ENCODE assay signal across 19 mouse cellular contexts in the genomic region with DNA sequence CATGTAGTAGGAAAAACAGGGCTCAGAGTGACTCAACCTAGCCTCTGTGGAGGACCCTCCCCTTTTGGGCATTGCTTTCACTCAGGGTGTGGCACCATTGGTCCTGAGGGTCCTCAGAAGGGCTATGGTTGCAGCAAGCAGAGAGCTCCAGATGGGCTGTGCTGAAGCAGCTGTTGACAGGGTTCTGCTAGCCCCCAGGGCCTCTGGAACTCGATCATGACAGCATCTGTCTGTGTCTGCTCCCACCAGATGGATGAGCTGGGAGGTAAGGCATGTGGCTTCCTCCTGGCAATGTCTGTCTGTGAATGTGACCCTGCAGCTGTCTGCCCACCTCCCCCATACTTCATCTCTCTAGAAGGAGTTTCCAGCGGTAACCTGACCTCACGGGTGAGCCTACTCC. TPM values are rescaled to one million over a fixed set of nuclear protein-coding genes. Genes with fewer than 3 reads are reported as not detected.
DNase-seq lines count a peak whose midpoint lies in the region; ATAC-seq and TF ChIP-seq lines count a peak whose summit lies in the region.
"Had no signal": no experiment of that assay in that cellular context is flagged by ENCODE, and none has a peak within 500 bp of the region (broad histone marks: within the 10 kb centered on the region; RNA-seq: fewer than 3 reads in every experiment).

No protein-coding gene starts in this region.

- no peaks in the 10 kb centered on the region for H3K27me3 ChIP-seq in hindbrain, embryonic 11.5 days (ENCODE audit: control insufficient read depth, insufficient read depth, low read length)
- H3K27me3 ChIP-seq in hindbrain, postnatal 0 days (ENCODE audit: insufficient read depth, low read length), result no peaks in the 10 kb centered on the region
- H3K27me3 ChIP-seq in embryonic facial prominence, embryonic 10.5 days (replicated peaks; ENCODE audit: low read depth, poor library complexity, severe bottlenecking), result no peaks in the 10 kb centered on the region
- no peaks in the 10 kb centered on the region for H3K27me3 ChIP-seq in limb, embryonic 15.5 days
- H3K27me3 ChIP-seq: stomach, embryonic 15.5 days had no signal

- ATAC-seq in hindbrain, embryonic 11.5 days (ENCODE audit: low FRiP score), result no peak
- no peak for ATAC-seq in hindbrain, postnatal 0 days
- peak; percentile 36; the same call in 1 of the 2 replicates for ATAC-seq in limb, embryonic 15.5 days (ENCODE audit: insufficient number of reproducible peaks, low FRiP score, low TSS enrichment, low read depth)
- ATAC-seq: inflammation-experienced regulatory T-cells, adult 6 months; Patski had no signal

- no peaks in the 10 kb centered on the region for H3K4me1 ChIP-seq in hindbrain, embryonic 11.5 days (replicated peaks; ENCODE audit: control insufficient read depth, insufficient read depth, low read length)
- H3K4me1 ChIP-seq in hindbrain, postnatal 0 days (ENCODE audit: insufficient read depth, low read length), result no peaks in the 10 kb centered on the region
- peaks cover 13% of the 10 kb centered on the region for H3K4me1 ChIP-seq in embryonic facial prominence, embryonic 10.5 days
- H3K4me1 ChIP-seq in limb, embryonic 15.5 days, result no peaks in the 10 kb centered on the region; the same call in 1 of the 2 replicates
- H3K4me1 ChIP-seq: stomach, embryonic 15.5 days had no signal

- peak; percentile 17 for DNase-seq in hindbrain, embryonic 11.5 days (ENCODE audit: low spot score)
- no peak for DNase-seq in hindbrain, postnatal 0 days (ENCODE audit: low spot score)
- peak; percentile 41 for DNase-seq in R1 (ENCODE audit: low read depth, low spot score)
- peak; percentile 57 for DNase-seq in embryonic facial prominence, embryonic 10.5 days (ENCODE audit: low spot score)
- DNase-seq in gastrocnemius, postnatal 14 days, result no peak
- DNase-seq in gastrocnemius, postnatal 25 days, result no peak
- no peak for DNase-seq in adrenal gland, adult 8-10 months
- DNase-seq: adrenal gland, postnatal 25 days; cerebellum, adult 18-20 months; lung, adult 18-20 months; midbrain, embryonic 14.5 days had no signal

- no peak overlapping the region for H3K9ac ChIP-seq in hindbrain, embryonic 11.5 days (ENCODE audit: low read depth, low read length)
- no peak overlapping the region for H3K9ac ChIP-seq in hindbrain, postnatal 0 days (replicated peaks; ENCODE audit: low read length)
- no peak overlapping the region for H3K9ac ChIP-seq in limb, embryonic 15.5 days
- H3K9ac ChIP-seq: stomach, embryonic 15.5 days had no signal

- no peak overlapping the region for H3K4me3 ChIP-seq in hindbrain, embryonic 11.5 days (ENCODE audit: low read depth, low read length)
- H3K4me3 ChIP-seq in hindbrain, postnatal 0 days (ENCODE audit: low read length), result no peak overlapping the region
- no peak overlapping the region for H3K4me3 ChIP-seq in embryonic facial prominence, embryonic 10.5 days
- no peak overlapping the region for H3K4me3 ChIP-seq in limb, embryonic 15.5 days
- H3K4me3 ChIP-seq: stomach, embryonic 15.5 days had no signal

- no peak for TF ChIP-seq CTCF in hindbrain, postnatal 0 days (IDR thresholded peaks at IDR 0.05; ENCODE audit: low read depth)

- no peak overlapping the region for H3K27ac ChIP-seq in hindbrain, embryonic 11.5 days (ENCODE audit: low read depth, low read length)
- H3K27ac ChIP-seq in hindbrain, postnatal 0 days, result no peak overlapping the region
- peak overlapping the region; percentile 61; the same call in 1 of the 2 replicates for H3K27ac ChIP-seq in embryonic facial prominence, embryonic 10.5 days (replicated peaks)
- H3K27ac ChIP-seq in limb, embryonic 15.5 days, result no peak overlapping the region
- H3K27ac ChIP-seq: stomach, embryonic 15.5 days had no signal

- 42% methylated on average over 3 of the region's 3 CpGs for WGBS in hindbrain, embryonic 11.5 days
- 41% methylated on average over 3 of the region's 3 CpGs for WGBS in hindbrain, postnatal 0 days
- WGBS in embryonic facial prominence, embryonic 10.5 days, result 15% methylated on average over 3 of the region's 3 CpGs
- 8% methylated on average over 3 of the region's 3 CpGs for WGBS in limb, embryonic 15.5 days

- H3K9me3 ChIP-seq in hindbrain, embryonic 11.5 days (ENCODE audit: control insufficient read depth, low read length), result no peaks in the 10 kb centered on the region
- no peaks in the 10 kb centered on the region for H3K9me3 ChIP-seq in hindbrain, postnatal 0 days (ENCODE audit: low read length)
- H3K9me3 ChIP-seq in embryonic facial prominence, embryonic 10.5 days, result no peaks in the 10 kb centered on the region
- H3K9me3 ChIP-seq in limb, embryonic 15.5 days, result no peaks in the 10 kb centered on the region
- H3K9me3 ChIP-seq: stomach, embryonic 15.5 days had no signal

- H3K36me3 ChIP-seq in hindbrain, embryonic 11.5 days (ENCODE audit: control insufficient read depth, insufficient read depth, low read length), result no peaks in the 10 kb centered on the region
- H3K36me3 ChIP-seq in hindbrain, postnatal 0 days (ENCODE audit: insufficient read depth, low read length), result no peaks in the 10 kb centered on the region
- no peaks in the 10 kb centered on the region for H3K36me3 ChIP-seq in embryonic facial prominence, embryonic 10.5 days (replicated peaks)
- no peaks in the 10 kb centered on the region for H3K36me3 ChIP-seq in limb, embryonic 15.5 days
- H3K36me3 ChIP-seq: stomach, embryonic 15.5 days had no signal

- intact Hi-C loops in gastrocnemius, postnatal 14 days (cut with DNase I; ENCODE audit: low total_unique reads), result no loop called here

- no peak overlapping the region for H3K4me2 ChIP-seq in hindbrain, embryonic 11.5 days (replicated peaks; ENCODE audit: low read depth, low read length)
- no peak overlapping the region for H3K4me2 ChIP-seq in hindbrain, postnatal 0 days (ENCODE audit: low read depth, low read length)
- no peak overlapping the region for H3K4me2 ChIP-seq in limb, embryonic 15.5 days
- H3K4me2 ChIP-seq: stomach, embryonic 15.5 days had no signal

RNA-seq across cellular contexts. Expression of a gene that starts 8.7 kb away (rescaled TPM):
- polyA plus RNA-seq in hindbrain, embryonic 11.5 days (2014; fragmentation: Nextera tagmentation; extraction: Ambion mirVana), result 0.08 TPM in 1 of 2 replicates, not detected in the other
- total RNA-seq in hindbrain, postnatal 0 days (2014; rRNA removed), result not detected in 2 replicates
- not detected in 2 replicates for polyA plus RNA-seq in hindbrain, postnatal 0 days (2015; fragmentation: Nextera tagmentation; extraction: Ambion mirVana)
- 0.16 TPM in 1 of 2 replicates, not detected in the other for polyA plus RNA-seq in embryonic facial prominence, embryonic 10.5 days (2016; fragmentation: Nextera tagmentation; extraction: Ambion mirVana)
- 0.13 and 0.15 TPM in 2 replicates for polyA plus RNA-seq in limb, embryonic 15.5 days (2015; fragmentation: Nextera tagmentation; extraction: Ambion mirVana)
- not detected for total RNA-seq in gastrocnemius, postnatal 14 days (2021)
- not detected for total RNA-seq in gastrocnemius, postnatal 25 days (2021)
- total RNA-seq in adrenal gland, adult 8-10 months (2022), result not detected
- total RNA-seq: adrenal gland, postnatal 25 days; layer of hippocampus, adult 18-20 months; left cerebral cortex, postnatal 25 days; neutrophil, adult 5-6 weeks had no signal
- polyA plus RNA-seq: frontal cortex, adult 2 months; inflammation-experienced regulatory T-cells, adult 6 months; midbrain, embryonic 14.5 days; Patski; stomach, embryonic 15.5 days had no signal

RNA-seq across cellular contexts. Expression of a gene that starts 29.0 kb away (rescaled TPM):
- 3.6 and 6.0 TPM in 2 replicates for polyA plus RNA-seq in hindbrain, embryonic 11.5 days (2014; fragmentation: Nextera tagmentation; extraction: Ambion mirVana)
- total RNA-seq in hindbrain, postnatal 0 days (2014; rRNA removed), result 0.10 TPM in 1 of 2 replicates, not detected in the other
- not detected in 2 replicates for polyA plus RNA-seq in hindbrain, postnatal 0 days (2015; fragmentation: Nextera tagmentation; extraction: Ambion mirVana)
- 0.60 and 1.8 TPM in 2 replicates for polyA plus RNA-seq in embryonic facial prominence, embryonic 10.5 days (2016; fragmentation: Nextera tagmentation; extraction: Ambion mirVana)
- polyA plus RNA-seq in limb, embryonic 15.5 days (2015; fragmentation: Nextera tagmentation; extraction: Ambion mirVana), result 3.5 and 6.1 TPM in 2 replicates
- not detected for total RNA-seq in gastrocnemius, postnatal 14 days (2021)
- not detected for total RNA-seq in gastrocnemius, postnatal 25 days (2021)
- not detected for total RNA-seq in adrenal gland, adult 8-10 months (2022)
- total RNA-seq: adrenal gland, postnatal 25 days; layer of hippocampus, adult 18-20 months; left cerebral cortex, postnatal 25 days; neutrophil, adult 5-6 weeks had no signal
- polyA plus RNA-seq: frontal cortex, adult 2 months; inflammation-experienced regulatory T-cells, adult 6 months; midbrain, embryonic 14.5 days had no signal

Comparison
In these comparisons a context has a peak if more than half of its experiments do, and no peak if none do; other contexts are left out.
1. DNase-seq: peak in hindbrain, embryonic 11.5 days (single experiment), R1 (single experiment) and embryonic facial prominence, embryonic 10.5 days (single experiment); none in hindbrain, postnatal 0 days (single experiment), gastrocnemius, postnatal 14 days (single experiment), gastrocnemius, postnatal 25 days (single experiment) and adrenal gland, adult 8-10 months (single experiment).